Mouse (Mus musculus) layer of hippocampus, postnatal 36 days (tissue): ENCODE data around the gene Pradc1. TPM values are rescaled to one million over a fixed set of nuclear protein-coding genes. Genes with fewer than 3 reads are reported as not detected.
"Not testable (repeated sequence)": the region's sequence is repeated elsewhere in the genome, so short reads cannot be mapped to it uniquely, and the experiment has no call there.

Experiments used
- DNase-seq, 2 experiments: peaks; one replicate each; pipeline ENCODE4 v3.0.0; 2022
- total RNA-seq, 2 experiments: library from RNA; stranded (reverse); gene quantifications; 2 replicates each; pipeline ENCODE4 v1.2.3; 2021

Gene Pradc1
- total RNA-seq, 2 experiments from 2014 or later, result 14.1 to 16.0 TPM

- DNase-seq, result peak; percentile 98 to 99
Observed at GRCm38 (mm10) chr6:85450697-85451663, 790 bp downstream of the Pradc1 start, which contains the start of gene Cct7. TSS of gene Cct7 (plus strand) at chr6:85451514.

- not testable (repeated sequence) for DNase-seq
Observed at GRCm38 (mm10) chr6:85450140-85450539, 1.6 kb downstream of the Pradc1 start.

GRCm38 (mm10) chr6:85447351-85447750 lies 4.4 kb downstream of the Pradc1 start:
- no peak for DNase-seq

GRCm38 (mm10) chr6:85445286-85445685 lies 6.5 kb downstream of the Pradc1 start:
- DNase-seq, result no peak

GRCm38 (mm10) chr6:85444266-85444965 lies 7.4 kb downstream of the Pradc1 start:
- DNase-seq, result no peak

- DNase-seq, result no peak
Observed at GRCm38 (mm10) chr6:85443488-85444233, 8.1 kb downstream of the Pradc1 start.

- DNase-seq, result no peak
Observed at GRCm38 (mm10) chr6:85441142-85441541, 10.6 kb downstream of the Pradc1 start.

- DNase-seq, result no peak
Observed at GRCm38 (mm10) chr6:85436631-85437030, 15.1 kb downstream of the Pradc1 start.

- DNase-seq, result no peak
Observed at GRCm38 (mm10) chr6:85436204-85436603, 15.6 kb downstream of the Pradc1 start.

GRCm38 (mm10) chr6:85433865-85434264 lies 17.9 kb downstream of the Pradc1 start:
- DNase-seq, result no peak

GRCm38 (mm10) chr6:85431842-85432431 lies 19.8 kb downstream of the Pradc1 start, which contains the start of gene Smyd5:
TSS of gene Smyd5 (plus strand) at chr6:85431989.
- peak; percentile 76 to 84 for DNase-seq

GRCm38 (mm10) chr6:85431274-85431841 lies 20.4 kb downstream of the Pradc1 start:
- DNase-seq, result no peak

- DNase-seq, result no peak
Observed at GRCm38 (mm10) chr6:85423836-85424379, 27.9 kb downstream of the Pradc1 start, which contains the start of gene Noto. TSS of gene Noto (plus strand) at chr6:85423886.

GRCm38 (mm10) chr6:85419150-85419549 lies 32.6 kb downstream of the Pradc1 start:
- DNase-seq, result no peak

GRCm38 (mm10) chr6:85415829-85416228 lies 35.9 kb downstream of the Pradc1 start:
- DNase-seq, result no peak

GRCm38 (mm10) chr6:85410771-85411273 lies 40.9 kb downstream of the Pradc1 start:
- peak; percentile 34 to 53 for DNase-seq

- DNase-seq, result no peak
Observed at GRCm38 (mm10) chr6:85409003-85409402, 42.8 kb downstream of the Pradc1 start.

- no peak for DNase-seq
Observed at GRCm38 (mm10) chr6:85403039-85403438, 48.7 kb downstream of the Pradc1 start.

- DNase-seq, result no peak
Observed at GRCm38 (mm10) chr6:85402613-85403012, 49.2 kb downstream of the Pradc1 start.

- DNase-seq, result peak in 1 of 2 experiments; percentile 26
Observed at GRCm38 (mm10) chr6:85399715-85400114, 52.1 kb downstream of the Pradc1 start.

GRCm38 (mm10) chr6:85397165-85397564 lies 54.6 kb downstream of the Pradc1 start:
- DNase-seq, result peak; percentile 27 to 31
